Mouse (Mus musculus): ENCODE results near the gene Vmn1r204.
"Not testable (repeated sequence)": the region's sequence is repeated elsewhere in the genome, so short reads cannot be mapped to it uniquely, and the experiment has no call there.

The Vmn1r204 gene

DNA sequence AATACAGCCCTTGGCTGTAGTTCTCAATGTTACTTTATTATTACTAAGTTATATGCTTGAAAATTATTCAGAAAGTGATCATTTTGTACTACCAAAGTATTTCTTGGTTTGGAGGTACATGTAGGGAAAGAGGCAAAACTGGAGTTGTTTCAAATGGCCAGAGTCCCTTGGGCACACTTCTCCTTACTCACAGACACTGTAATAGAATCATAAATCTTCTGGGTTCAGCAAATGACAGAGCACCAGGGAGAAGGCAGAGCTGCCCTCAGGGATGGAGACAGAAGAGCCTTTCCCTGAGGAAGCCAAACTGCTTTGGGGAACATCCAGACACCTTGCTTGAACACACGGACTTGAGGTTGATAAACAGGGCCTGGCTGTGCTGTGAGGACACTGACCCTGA is at the start of gene Vmn1r204:
TSS of gene Vmn1r204 (plus strand) at position 301 of the 400 bp plus-strand sequence.
- not testable (repeated sequence) for DNase-seq (ENCODE audit: low read depth, low spot score)

DNA sequence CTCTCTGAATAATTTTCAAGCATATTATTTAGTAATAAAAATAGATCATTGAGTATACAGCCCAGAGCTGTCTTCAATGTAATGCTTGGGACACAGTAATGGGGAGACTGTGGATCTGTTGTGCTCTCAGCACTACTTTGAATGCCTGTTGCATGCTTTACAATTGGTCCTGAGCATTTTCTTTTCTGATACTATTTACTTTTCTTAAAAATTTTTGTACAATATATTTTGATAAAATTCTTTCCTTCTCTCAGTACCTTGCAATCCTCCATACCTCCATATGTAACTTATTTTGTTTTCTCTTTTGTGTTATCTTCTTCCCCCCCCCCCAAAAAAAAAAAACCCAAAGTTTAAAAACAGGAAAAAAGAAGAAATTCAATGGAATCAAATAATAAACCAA is 47.7 kb upstream of the Vmn1r204 start, which contains the start of gene Vmn1r202:
TSS of gene Vmn1r202 (minus strand) at position 101 of the 400 bp plus-strand sequence.
- DNase-seq (ENCODE audit: low read depth, low spot score): no peak

GRCm38 (mm10) chr13:22517814-22518213 is 35.2 kb upstream of the Vmn1r204 start, which contains the start of gene Vmn1r203:
TSS of gene Vmn1r203 (plus strand) at chr13:22518114.
- no peak for DNase-seq (ENCODE audit: low read depth, low spot score)

GRCm38 (mm10) chr13:22574911-22575310 is 21.9 kb downstream of the Vmn1r204 start:
- DNase-seq (ENCODE audit: low read depth, low spot score): not testable (repeated sequence)

DNA sequence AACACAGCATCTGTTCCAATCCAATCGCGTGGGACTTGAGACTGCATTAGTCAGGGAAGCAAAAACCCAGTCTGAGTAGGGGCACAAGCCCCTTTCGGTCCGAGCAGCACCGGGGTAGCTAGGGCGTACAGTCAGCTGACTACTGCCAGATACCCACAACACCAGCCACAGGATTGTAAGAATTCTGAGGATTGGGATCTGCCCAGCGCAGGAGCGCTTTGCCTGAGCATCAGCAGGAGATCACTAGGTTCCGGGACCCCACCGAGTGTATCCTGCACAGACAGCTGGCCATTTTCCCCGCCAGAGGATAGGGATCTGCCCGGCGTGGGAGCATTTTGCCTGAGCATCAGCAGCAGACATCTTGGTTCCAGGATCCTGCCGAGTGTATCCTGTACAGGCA is 30.3 kb downstream of the Vmn1r204 start:
- DNase-seq (ENCODE audit: low read depth, low spot score): not testable (repeated sequence)

DNA sequence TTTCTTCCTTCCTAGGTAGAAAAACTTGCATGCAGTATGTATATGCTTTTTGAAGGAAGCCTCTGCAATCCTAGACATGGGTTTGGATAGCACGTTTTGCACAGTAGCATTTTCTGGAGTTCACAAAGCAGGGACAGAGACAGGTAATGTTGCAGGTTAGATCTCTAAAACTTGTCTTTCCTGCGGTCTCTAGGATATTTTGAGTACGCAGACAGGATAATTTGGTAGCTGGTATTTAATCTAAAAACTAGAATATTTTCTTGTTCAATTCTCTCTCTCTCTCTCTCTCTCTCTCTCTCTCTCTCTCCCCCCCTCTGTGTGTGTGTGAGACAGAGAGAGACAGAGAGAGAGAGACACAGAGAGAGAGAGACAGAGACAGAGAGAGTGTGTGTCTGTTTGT is 39.9 kb downstream of the Vmn1r204 start, which contains the start of gene Vmn1r205:
TSS of gene Vmn1r205 (minus strand) at position 101 of the 400 bp plus-strand sequence.
- no peak for DNase-seq (ENCODE audit: low read depth, low spot score)
